Mouse (Mus musculus): Measurements from ENCODE around the gene Noc3l.

Gene Noc3l

GRCm38 (mm10) chr19:38758685-38759472, 60.2 kb downstream of the Noc3l start:
- no peak for DNase-seq (ENCODE audit: extremely low spot score)

- no peak for DNase-seq (ENCODE audit: extremely low spot score)
These were observed 61.0 kb downstream of the Noc3l start for GRCm38 (mm10) chr19:38758056-38758455.

- no peak for DNase-seq (ENCODE audit: extremely low spot score)
These were observed 61.9 kb downstream of the Noc3l start for GRCm38 (mm10) chr19:38757161-38757560.

GRCm38 (mm10) chr19:38750192-38750591, 68.8 kb downstream of the Noc3l start:
- DNase-seq (ENCODE audit: extremely low spot score): no peak

GRCm38 (mm10) chr19:38746492-38747014, 72.5 kb downstream of the Noc3l start:
- no peak for DNase-seq (ENCODE audit: extremely low spot score)

GRCm38 (mm10) chr19:38745810-38746491, 73.1 kb downstream of the Noc3l start:
- no peak for DNase-seq (ENCODE audit: extremely low spot score)

GRCm38 (mm10) chr19:38744546-38744945, 74.5 kb downstream of the Noc3l start:
- no peak for DNase-seq (ENCODE audit: extremely low spot score)

Measured in embryo, embryonic 9.5 days (tissue).